Mouse (Mus musculus) cortical plate, adult 2 months (tissue): ENCODE results near the gene Ap5s1. TPM values are rescaled to one million over a fixed set of nuclear protein-coding genes. Genes with fewer than 3 reads are reported as not detected.
"Not testable (repeated sequence)": the region's sequence is repeated elsewhere in the genome, so short reads cannot be mapped to it uniquely, and the experiment has no call there.

Experiments
- H3K27ac ChIP-seq: fragments of 200-500 bp; 2 replicates; pipeline ENCODE4 v1.5.1; 2012; ENCODE audit warnings: low read length, control low read depth, inconsistent platforms; ENCODE audit not compliant: insufficient read depth
- H3K4me1 ChIP-seq: fragments of 200-500 bp; 2 replicates; pipeline ENCODE4 v1.6.1; 2011; ENCODE audit warnings: low read length; ENCODE audit not compliant: control insufficient read depth, insufficient read depth
- H3K4me3 ChIP-seq: fragments of 200-500 bp; 2 replicates; pipeline ENCODE4 v1.5.1; 2011; ENCODE audit warnings: mild to moderate bottlenecking, low read length, control low read depth; ENCODE audit not compliant: insufficient read depth
- CTCF ChIP-seq: fragments of 200-500 bp; IDR thresholded peaks from 2 replicates; pipeline ENCODE4 v1.5.1; 2011; ENCODE audit warnings: mild to moderate bottlenecking, control low read depth, low read length; ENCODE audit not compliant: insufficient read depth; ENCODE audit errors: extremely low read depth
- POLR2A ChIP-seq: fragments of 200-500 bp; IDR thresholded peaks from 2 replicates; pipeline ENCODE4 v1.6.1; 2011; ENCODE audit warnings: mild to moderate bottlenecking, low read length, control low read depth; ENCODE audit not compliant: insufficient read depth; ENCODE audit errors: extremely low read depth
- polyA plus RNA-seq: library from polyadenylated mRNA; depleted of rRNA; stranded (reverse); fragments of >200 nt; gene quantifications from 2 replicates; pipeline ENCODE4 v1.2.3, GENCODE M21; 2012

Gene Ap5s1
- polyA plus RNA-seq, 1 experiment = 46.0 TPM

DNA sequence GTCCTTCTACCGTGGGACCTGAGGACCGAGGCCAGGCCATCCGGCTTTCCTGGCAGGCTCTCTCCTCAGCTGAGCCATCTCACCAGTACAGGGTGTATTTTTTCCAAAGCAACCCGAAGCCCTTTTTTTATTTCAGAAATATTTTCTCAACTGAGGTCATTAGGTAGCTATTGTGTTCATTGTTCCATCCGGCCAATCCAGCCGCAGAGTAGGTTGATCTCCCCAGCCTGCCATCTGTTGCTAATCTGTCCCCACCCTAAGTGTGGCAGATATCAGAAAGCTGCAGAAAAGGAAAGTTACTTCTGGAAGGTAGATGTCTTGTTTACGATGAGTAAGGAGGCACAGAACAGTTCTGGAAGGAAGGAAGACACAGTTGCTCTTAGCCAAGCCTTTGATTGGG is 6.9 kb downstream of the Ap5s1 start:
- Histone ChIP-seq H3K4me3 (no peak overlapping the region), H3K27ac (no peak overlapping the region), H3K4me1 (peaks cover 5% of the 10 kb centered on the region)
- no peak for TF ChIP-seq CTCF
- no peak for TF ChIP-seq POLR2A

DNA sequence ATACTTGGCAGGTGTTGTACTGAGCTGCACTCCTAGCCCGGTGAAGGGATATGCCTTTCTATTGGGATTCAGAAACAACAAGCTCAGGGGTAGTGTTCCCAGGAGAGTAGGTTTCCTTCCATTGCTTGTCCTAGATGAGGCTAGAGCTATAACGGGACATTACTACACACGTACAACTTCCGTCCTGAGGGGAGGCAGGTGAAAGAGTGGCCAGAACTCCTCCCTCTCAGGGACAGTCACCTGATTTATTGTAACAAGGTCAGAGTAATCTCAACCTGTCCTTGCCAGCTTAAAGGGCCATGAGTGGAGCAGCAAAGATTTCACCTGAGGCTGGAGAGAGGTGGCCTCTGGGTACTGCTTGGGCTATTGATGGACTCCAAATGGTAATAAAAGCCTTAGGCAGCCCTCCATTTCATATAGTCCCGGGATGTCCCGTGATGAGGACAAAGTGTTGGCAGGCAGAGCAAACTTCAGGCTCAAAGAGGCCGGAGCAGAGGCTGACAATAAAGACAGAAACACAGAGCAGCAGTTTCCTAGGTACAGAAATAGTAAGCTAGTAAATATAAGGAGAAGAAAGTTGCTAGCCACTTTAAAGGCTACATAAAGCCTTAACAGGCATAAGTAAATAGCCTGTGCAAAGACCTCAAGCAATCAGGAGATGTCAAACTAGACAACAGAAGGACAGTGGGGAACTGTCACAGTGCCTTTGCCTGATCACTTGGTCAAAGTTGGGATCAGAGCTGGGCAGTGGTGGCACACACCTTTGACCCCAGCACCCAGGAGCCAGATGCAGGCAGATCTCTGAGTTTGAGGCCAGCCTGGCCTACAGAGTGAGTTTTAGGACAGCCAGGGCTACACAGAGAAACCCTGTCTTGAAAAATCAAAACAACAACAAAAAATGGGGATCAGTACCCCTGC is 9.3 kb downstream of the Ap5s1 start:
- H3K27ac ChIP-seq = no peak overlapping the region
- TF ChIP-seq POLR2A (no peak), CTCF (no peak)
- H3K4me1 ChIP-seq = peaks cover 3% of the 10 kb centered on the region

DNA sequence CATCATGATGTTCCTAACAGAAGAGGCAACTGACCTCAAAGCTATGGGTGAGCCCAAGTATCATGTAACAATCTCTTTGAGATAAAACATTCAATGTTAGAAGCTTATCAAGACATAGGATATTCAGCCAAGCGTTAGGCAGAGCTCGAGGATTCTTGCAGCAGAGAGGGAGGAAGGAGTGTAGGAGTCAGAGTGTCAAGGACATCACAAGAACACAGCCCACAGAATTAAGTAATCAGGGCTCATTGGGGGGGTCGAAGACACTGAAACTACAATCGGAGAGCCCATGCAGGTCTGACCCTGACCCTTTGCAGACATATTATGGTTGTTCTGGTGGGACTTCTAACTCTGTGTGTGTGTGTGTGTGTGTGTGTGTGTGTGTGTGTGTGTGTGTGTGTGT is 13.2 kb downstream of the Ap5s1 start:
- no peak for TF ChIP-seq CTCF
- no peak for TF ChIP-seq POLR2A
- Histone ChIP-seq H3K4me3 (no peak overlapping the region), H3K27ac (no peak overlapping the region), H3K4me1 (no peaks in the 10 kb centered on the region)

More for the DNA sequence above, 9.3 kb downstream of the Ap5s1 start:
- H3K4me3 ChIP-seq = no peak overlapping the region

DNA sequence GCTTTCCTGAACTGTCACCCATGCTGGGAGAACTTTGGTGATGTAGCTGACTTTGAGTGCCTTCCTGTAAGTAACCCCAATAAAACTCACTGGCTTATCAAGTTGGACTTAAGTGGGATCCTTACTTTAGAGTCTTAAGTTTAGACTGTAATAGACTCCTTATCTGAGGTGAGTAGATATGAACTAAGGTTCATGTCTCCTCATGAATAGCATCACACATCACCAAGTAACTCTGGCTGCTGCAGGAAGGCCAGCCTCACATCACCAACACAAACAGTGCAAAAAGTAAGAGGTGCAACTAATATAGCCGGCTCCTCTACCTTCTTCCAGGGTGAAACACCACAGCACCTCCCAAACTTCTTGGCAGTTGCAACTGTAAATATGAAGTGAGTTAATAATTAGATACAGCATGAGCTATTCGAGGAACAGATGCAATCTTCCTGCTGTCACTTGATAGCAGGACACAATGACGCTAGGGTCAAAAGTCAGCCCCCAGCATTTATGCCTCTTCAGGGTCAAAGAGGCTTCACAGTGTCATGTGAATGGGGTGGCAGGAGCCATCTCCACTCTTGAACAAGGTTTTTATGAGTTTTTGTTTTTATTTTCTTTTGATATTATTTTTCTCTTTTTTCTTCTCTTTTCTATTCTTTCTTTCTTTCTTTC is 15.1 kb downstream of the Ap5s1 start:
- Histone ChIP-seq H3K27ac (no peak overlapping the region), H3K4me3 (no peak overlapping the region), H3K4me1 (no peaks in the 10 kb centered on the region)
- TF ChIP-seq POLR2A (no peak), CTCF (no peak)

DNA sequence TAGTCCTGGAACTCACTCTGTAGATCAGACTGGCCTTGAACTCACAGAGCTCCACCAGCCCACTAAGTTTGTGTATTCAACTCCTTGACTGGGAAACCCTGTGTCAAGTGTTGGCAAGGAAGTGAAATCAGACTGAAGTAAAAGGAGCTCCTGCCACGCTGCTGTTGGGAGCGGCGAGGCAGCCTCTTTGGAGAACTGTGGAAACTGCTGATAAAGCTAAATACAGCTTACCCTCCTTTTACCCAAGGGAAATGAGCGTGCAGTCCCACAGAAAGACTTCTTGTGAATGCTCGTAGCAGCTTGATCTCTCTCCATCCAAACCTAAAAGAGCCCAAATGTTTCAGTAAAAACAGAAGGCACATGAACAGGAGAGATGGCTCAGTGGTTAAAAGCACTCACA is 15.7 kb downstream of the Ap5s1 start:
- no peak for TF ChIP-seq POLR2A
- TF ChIP-seq CTCF = no peak
- no peak overlapping the region for H3K27ac ChIP-seq
- H3K4me3 ChIP-seq = no peak overlapping the region
- no peaks in the 10 kb centered on the region for H3K4me1 ChIP-seq

DNA sequence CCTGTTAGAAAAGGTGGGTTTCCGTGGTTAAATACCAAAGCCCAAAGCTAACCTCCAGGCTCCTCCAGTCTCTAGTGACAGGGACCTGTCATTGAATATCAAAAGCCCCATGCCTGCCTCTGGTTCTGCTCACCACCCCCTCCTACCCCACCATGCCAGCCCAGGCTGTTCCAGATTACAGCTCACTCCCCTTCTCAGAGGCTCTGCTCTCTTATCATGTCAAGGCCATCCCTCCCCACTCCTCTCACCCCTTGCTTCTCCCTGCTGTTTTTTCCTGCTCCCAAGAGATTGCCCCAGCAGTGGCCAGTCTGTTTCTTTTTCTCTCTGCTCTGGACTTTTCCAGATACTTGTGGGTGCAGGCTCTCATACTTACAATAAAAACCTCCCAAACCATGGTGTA is 16.7 kb downstream of the Ap5s1 start:
- H3K27ac ChIP-seq = no peak overlapping the region
- no peak overlapping the region for H3K4me3 ChIP-seq
- TF ChIP-seq POLR2A (no peak), CTCF (no peak)
- no peaks in the 10 kb centered on the region for H3K4me1 ChIP-seq

DNA sequence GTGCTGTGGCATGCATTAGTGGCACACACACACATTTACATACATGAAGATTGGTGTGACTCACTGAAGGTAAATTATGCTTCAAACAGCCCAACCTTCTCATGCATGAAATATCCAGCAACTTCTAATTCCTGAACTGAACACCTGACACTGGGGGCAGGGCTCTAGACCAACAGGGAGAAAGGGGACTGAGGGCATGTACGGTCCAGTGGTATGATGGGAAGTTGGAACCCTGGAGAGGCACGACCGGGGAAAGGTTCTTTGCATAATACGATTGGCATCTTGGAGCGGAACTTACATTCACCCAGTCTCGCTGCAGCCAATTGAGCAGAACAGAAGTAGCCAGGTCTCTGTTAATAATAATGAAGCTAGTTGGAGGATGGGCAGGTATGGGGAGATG is 18.3 kb downstream of the Ap5s1 start:
- Histone ChIP-seq H3K4me3 (no peak overlapping the region), H3K4me1 (no peaks in the 10 kb centered on the region), H3K27ac (no peak overlapping the region)
- TF ChIP-seq POLR2A = no peak
- TF ChIP-seq CTCF = no peak

DNA sequence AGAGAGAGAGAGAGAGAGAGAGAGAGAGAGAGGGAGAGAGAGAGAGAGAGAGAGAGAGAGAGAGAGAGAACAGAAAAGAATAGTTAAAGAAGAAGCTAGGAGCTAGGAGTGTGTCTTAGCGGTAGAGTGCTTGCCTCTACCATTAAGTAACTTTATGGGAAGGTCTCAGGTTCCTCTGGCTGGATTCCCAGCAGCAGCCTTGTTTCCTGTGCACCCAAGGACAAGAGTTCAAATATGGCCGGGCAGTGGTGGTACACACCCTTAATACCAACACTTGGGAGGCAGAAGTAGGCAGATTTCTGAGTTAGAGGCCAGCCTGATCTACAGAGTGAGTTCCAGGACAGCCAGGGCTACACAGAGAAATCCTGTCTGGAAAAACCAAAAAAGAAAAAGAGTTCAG is 19.8 kb downstream of the Ap5s1 start:
- not testable (repeated sequence) for H3K4me3 ChIP-seq, H3K4me1 ChIP-seq, H3K27ac ChIP-seq

DNA sequence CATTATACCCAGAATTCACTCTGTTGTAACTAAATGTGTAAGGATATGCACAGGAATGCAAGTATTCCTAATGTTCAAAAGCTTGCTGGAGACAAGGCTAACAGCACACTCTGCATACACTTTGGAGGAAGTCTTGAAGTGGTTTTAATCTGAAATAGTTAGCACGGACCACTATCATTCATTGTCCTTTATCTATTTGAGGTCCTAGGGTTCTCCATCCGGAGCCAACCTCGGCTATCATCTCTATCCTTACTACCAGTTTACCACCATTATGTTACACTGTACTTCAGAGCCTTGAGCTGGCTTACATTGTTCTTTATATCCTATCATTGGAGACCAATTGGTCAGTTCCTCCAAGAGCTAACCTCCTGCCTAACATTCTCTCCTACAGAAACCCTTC is 20.4 kb downstream of the Ap5s1 start:
- Histone ChIP-seq H3K27ac (no peak overlapping the region), H3K4me1 (no peaks in the 10 kb centered on the region), H3K4me3 (no peak overlapping the region)
- TF ChIP-seq CTCF (no peak), POLR2A (no peak)

DNA sequence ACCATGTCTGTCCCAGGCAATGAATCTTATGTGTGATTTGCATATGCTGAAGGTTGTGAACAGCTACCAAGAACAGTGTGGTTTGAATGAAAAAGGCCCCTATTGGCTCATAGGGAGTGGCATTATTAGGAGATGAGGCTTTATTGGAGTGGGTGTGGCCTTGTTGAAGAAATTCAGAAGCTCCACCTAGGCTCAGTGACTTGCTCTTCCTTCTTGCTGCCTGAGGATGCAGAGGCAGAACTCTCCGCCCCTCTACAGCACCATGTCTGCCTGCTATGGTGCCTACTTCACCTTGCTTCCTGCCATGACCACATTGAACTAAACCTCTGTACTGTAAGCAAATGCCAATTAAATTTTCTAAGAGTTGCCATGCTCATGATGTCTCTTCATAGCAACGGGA is 25.7 kb downstream of the Ap5s1 start:
- Histone ChIP-seq H3K4me1 (peaks cover 3% of the 10 kb centered on the region), H3K4me3 (no peak overlapping the region), H3K27ac (no peak overlapping the region)
- TF ChIP-seq CTCF = no peak
- no peak for TF ChIP-seq POLR2A
